Mouse (Mus musculus): ENCODE measurements at regions not wholly inside any gene's neighbourhood (a gene's known extent, or its start where the extent isn't known, plus 50 kb on each side); places are given as distances from the start of the nearest gene placed in this dataset.

- DNase-seq (ENCODE audit: low spot score) = no peak
Measured at GRCm38 (mm10) chr2:92544364-92545151, 54.9 kb upstream of the Chst1 start.

- no peak for DNase-seq (ENCODE audit: low spot score)
Measured at GRCm38 (mm10) chr2:92540841-92541240, 58.7 kb upstream of the Chst1 start.

- DNase-seq (ENCODE audit: low spot score) = no peak
Measured at GRCm38 (mm10) chr2:92531996-92532395, 67.5 kb upstream of the Chst1 start.

GRCm38 (mm10) chr2:92530677-92531076 lies 68.8 kb upstream of the Chst1 start:
- DNase-seq (ENCODE audit: low spot score) = no peak

- no peak for DNase-seq (ENCODE audit: low spot score)
Measured at GRCm38 (mm10) chr2:92529670-92530322, 69.5 kb upstream of the Slc35c1 start.

- DNase-seq (ENCODE audit: low spot score) = peak; percentile 86
Measured at GRCm38 (mm10) chr2:92529071-92529641, 68.8 kb upstream of the Slc35c1 start.

- DNase-seq (ENCODE audit: low spot score) = no peak
Measured at GRCm38 (mm10) chr2:92528119-92528830, 67.9 kb upstream of the Slc35c1 start.

- DNase-seq (ENCODE audit: low spot score) = no peak
Measured at GRCm38 (mm10) chr2:92526676-92527395, 66.5 kb upstream of the Slc35c1 start.

GRCm38 (mm10) chr2:92525628-92526027 lies 65.3 kb upstream of the Slc35c1 start:
- DNase-seq (ENCODE audit: low spot score) = no peak

- DNase-seq (ENCODE audit: low spot score) = no peak
Measured at GRCm38 (mm10) chr2:92525062-92525623, 64.8 kb upstream of the Slc35c1 start.

GRCm38 (mm10) chr2:92524346-92524905 lies 64.1 kb upstream of the Slc35c1 start:
- no peak for DNase-seq (ENCODE audit: low spot score)

GRCm38 (mm10) chr2:92523321-92523895 lies 63.1 kb upstream of the Slc35c1 start:
- DNase-seq (ENCODE audit: low spot score) = no peak

- DNase-seq (ENCODE audit: low spot score) = no peak
Measured at GRCm38 (mm10) chr2:92521527-92521926, 61.2 kb upstream of the Slc35c1 start.

GRCm38 (mm10) chr2:92519396-92519795 lies 59.1 kb upstream of the Slc35c1 start:
- no peak for DNase-seq (ENCODE audit: low spot score)

- no peak for DNase-seq (ENCODE audit: low spot score)
Measured at GRCm38 (mm10) chr2:92518891-92519290, 58.6 kb upstream of the Slc35c1 start.

- DNase-seq (ENCODE audit: low spot score) = no peak
Measured at GRCm38 (mm10) chr2:92514961-92515360, 54.6 kb upstream of the Slc35c1 start.

GRCm38 (mm10) chr2:92511771-92512744 lies 51.7 kb upstream of the Slc35c1 start:
- DNase-seq (ENCODE audit: low spot score) = no peak
